Mouse (Mus musculus): Measurements from ENCODE around the gene Fam187b.

DNA sequence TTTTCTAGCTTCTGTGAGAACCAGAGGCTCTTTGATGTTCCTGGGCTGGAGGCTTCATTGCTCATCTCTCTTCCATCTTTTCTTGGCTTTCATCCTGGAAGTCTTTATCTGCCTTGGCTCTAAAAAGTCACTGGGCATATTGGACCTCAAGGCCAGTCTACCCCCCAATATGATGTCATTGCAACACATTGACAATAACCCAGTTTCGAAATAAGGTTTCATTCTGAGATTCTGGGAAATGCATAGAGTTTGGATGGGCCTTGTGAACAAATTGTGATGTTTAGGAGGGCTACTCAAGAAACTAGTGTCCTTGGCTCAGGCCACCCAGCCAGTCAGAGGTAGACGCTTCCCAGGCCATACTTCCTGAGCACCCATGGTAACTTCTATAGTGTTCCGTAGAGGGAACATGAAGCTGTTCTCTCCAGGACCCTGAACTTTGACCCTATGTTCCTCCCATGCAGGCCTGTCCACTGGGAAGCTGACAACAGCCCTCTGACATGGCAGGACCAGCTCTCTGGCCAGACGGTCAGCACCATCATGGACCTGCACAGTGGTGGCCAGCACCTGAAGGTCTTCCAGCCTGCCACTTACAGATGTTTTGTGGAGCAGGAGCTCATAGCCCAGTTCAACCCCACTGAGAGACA is 15.1 kb downstream of the Fam187b start:
- TF ChIP-seq CTCF (IDR thresholded peaks at IDR 0.05; ENCODE audit: control insufficient read depth, insufficient read depth, insufficient replicate concordance, low read depth, low read length), result no peak
- TF ChIP-seq POLR2A (IDR thresholded peaks at IDR 0.05; ENCODE audit: control insufficient read depth, low read depth, low read length), result no peak

All from testis, adult 2 months (tissue).